Mouse (Mus musculus): ENCODE measurements around the gene Dda1.
"Not testable (repeated sequence)": the region's sequence is repeated elsewhere in the genome, so short reads cannot be mapped to it uniquely, and the experiment has no call there.

Gene Dda1

GRCm38 (mm10) chr8:71507589-71508104 lies 38.6 kb downstream of the Dda1 start:
- H3K4me3 ChIP-seq (replicated peaks; ENCODE audit: low read length) = peak overlapping the region; percentile 81
- no peaks in the 10 kb centered on the region for H3K9me3 ChIP-seq (ENCODE audit: low read length)
- no peak for TF ChIP-seq CTCF (conservative IDR thresholded peaks at IDR 0.05; ENCODE audit: low read length)
- peaks cover 71% of the 10 kb centered on the region for H3K27me3 ChIP-seq (ENCODE audit: insufficient read depth, low read length)
- H3K4me1 ChIP-seq (replicated peaks; ENCODE audit: low read depth, low read length) = peaks cover 54% of the 10 kb centered on the region
- H3K36me3 ChIP-seq (ENCODE audit: insufficient read depth, low read length) = peaks cover 7% of the 10 kb centered on the region; the same call in 1 of the 2 replicates

- Histone ChIP-seq H3K4me3 (replicated peaks; ENCODE audit: low read length) (no peak overlapping the region), H3K36me3 (ENCODE audit: insufficient read depth, low read length) (peaks cover 7% of the 10 kb centered on the region; the same call in 1 of the 2 replicates), H3K27me3 (ENCODE audit: insufficient read depth, low read length) (peaks cover 74% of the 10 kb centered on the region), H3K4me1 (replicated peaks; ENCODE audit: low read depth, low read length) (peaks cover 59% of the 10 kb centered on the region), H3K9me3 (ENCODE audit: low read length) (no peaks in the 10 kb centered on the region)
- no peak for TF ChIP-seq NANOG (IDR thresholded peaks at IDR 0.05; ENCODE audit: borderline replicate concordance, low read length)
- no peak for TF ChIP-seq POU5F1 (IDR thresholded peaks at IDR 0.05; ENCODE audit: borderline replicate concordance, low read length)
- no peak for TF ChIP-seq CTCF (conservative IDR thresholded peaks at IDR 0.05; ENCODE audit: low read length)
Observed at GRCm38 (mm10) chr8:71509316-71509715, 40.3 kb downstream of the Dda1 start.

- peaks cover 46% of the 10 kb centered on the region for H3K4me1 ChIP-seq (replicated peaks; ENCODE audit: low read depth, low read length)
- no peaks in the 10 kb centered on the region for H3K36me3 ChIP-seq (ENCODE audit: insufficient read depth, low read length)
- TF ChIP-seq NANOG (IDR thresholded peaks at IDR 0.05; ENCODE audit: borderline replicate concordance, low read length) = no peak
- TF ChIP-seq POU5F1 (IDR thresholded peaks at IDR 0.05; ENCODE audit: borderline replicate concordance, low read length) = no peak
Observed at GRCm38 (mm10) chr8:71511644-71512043, 42.6 kb downstream of the Dda1 start, which contains the start of gene Plvap. Plvap (minus strand) TSS chr8:71511752.

GRCm38 (mm10) chr8:71513018-71513754 lies 44.2 kb downstream of the Dda1 start:
- peaks cover 48% of the 10 kb centered on the region for H3K4me1 ChIP-seq (replicated peaks; ENCODE audit: low read depth, low read length)
- TF ChIP-seq CTCF (conservative IDR thresholded peaks at IDR 0.05; ENCODE audit: low read length) (no peak), NANOG (IDR thresholded peaks at IDR 0.05; ENCODE audit: borderline replicate concordance, low read length) (no peak), POU5F1 (IDR thresholded peaks at IDR 0.05; ENCODE audit: borderline replicate concordance, low read length) (no peak)
- H3K36me3 ChIP-seq (ENCODE audit: insufficient read depth, low read length) = no peaks in the 10 kb centered on the region

More at GRCm38 (mm10) chr8:71511644-71512043, 42.6 kb downstream of the Dda1 start, which contains the start of gene Plvap:
- H3K9me3 ChIP-seq (ENCODE audit: low read length) = no peaks in the 10 kb centered on the region
- peaks cover 61% of the 10 kb centered on the region for H3K27me3 ChIP-seq (ENCODE audit: insufficient read depth, low read length)
- peak within 1 kb of the TSS; percentile 70 for H3K4me3 ChIP-seq (replicated peaks; ENCODE audit: low read length)

GRCm38 (mm10) chr8:71515043-71515442 lies 46.0 kb downstream of the Dda1 start:
- H3K4me3 ChIP-seq (replicated peaks; ENCODE audit: low read length) = no peak overlapping the region
- peaks cover 39% of the 10 kb centered on the region for H3K4me1 ChIP-seq (replicated peaks; ENCODE audit: low read depth, low read length)
- H3K9me3 ChIP-seq (ENCODE audit: low read length) = peaks cover 5% of the 10 kb centered on the region
- H3K27me3 ChIP-seq (ENCODE audit: insufficient read depth, low read length) = peaks cover 39% of the 10 kb centered on the region
- H3K36me3 ChIP-seq (ENCODE audit: insufficient read depth, low read length) = no peaks in the 10 kb centered on the region
- peak; percentile 65 for TF ChIP-seq CTCF (conservative IDR thresholded peaks at IDR 0.05; ENCODE audit: low read length)
- TF ChIP-seq NANOG (IDR thresholded peaks at IDR 0.05; ENCODE audit: borderline replicate concordance, low read length) = no peak

More at GRCm38 (mm10) chr8:71513018-71513754, 44.2 kb downstream of the Dda1 start:
- no peak overlapping the region for H3K4me3 ChIP-seq (replicated peaks; ENCODE audit: low read length)
- no peaks in the 10 kb centered on the region for H3K9me3 ChIP-seq (ENCODE audit: low read length)
- peaks cover 51% of the 10 kb centered on the region for H3K27me3 ChIP-seq (ENCODE audit: insufficient read depth, low read length)

- Histone ChIP-seq H3K36me3 (ENCODE audit: insufficient read depth, low read length) (no peaks in the 10 kb centered on the region), H3K4me3 (replicated peaks; ENCODE audit: low read length) (no peak overlapping the region), H3K4me1 (replicated peaks; ENCODE audit: low read depth, low read length) (peaks cover 40% of the 10 kb centered on the region), H3K9me3 (ENCODE audit: low read length) (peaks cover 5% of the 10 kb centered on the region), H3K27me3 (ENCODE audit: insufficient read depth, low read length) (peaks cover 36% of the 10 kb centered on the region)
- no peak for TF ChIP-seq NANOG (IDR thresholded peaks at IDR 0.05; ENCODE audit: borderline replicate concordance, low read length)
- TF ChIP-seq CTCF (conservative IDR thresholded peaks at IDR 0.05; ENCODE audit: low read length) = no peak
- TF ChIP-seq POU5F1 (IDR thresholded peaks at IDR 0.05; ENCODE audit: borderline replicate concordance, low read length) = no peak
Observed at GRCm38 (mm10) chr8:71516786-71517185, 47.8 kb downstream of the Dda1 start.

GRCm38 (mm10) chr8:71519037-71519825 lies 50.2 kb downstream of the Dda1 start:
- H3K27me3 ChIP-seq (ENCODE audit: insufficient read depth, low read length) = peaks cover 49% of the 10 kb centered on the region
- peak; percentile 27; the same call in 1 of the 2 replicates for TF ChIP-seq CTCF (conservative IDR thresholded peaks at IDR 0.05; ENCODE audit: low read length)
- peaks cover 51% of the 10 kb centered on the region for H3K4me1 ChIP-seq (replicated peaks; ENCODE audit: low read depth, low read length)
- not testable (repeated sequence) for H3K9me3 ChIP-seq (ENCODE audit: low read length); H3K4me3 ChIP-seq (replicated peaks; ENCODE audit: low read length); H3K36me3 ChIP-seq (ENCODE audit: insufficient read depth, low read length)

GRCm38 (mm10) chr8:71521634-71522033 lies 52.6 kb downstream of the Dda1 start:
- Histone ChIP-seq H3K4me1 (replicated peaks; ENCODE audit: low read depth, low read length) (peaks cover 68% of the 10 kb centered on the region), H3K36me3 (ENCODE audit: insufficient read depth, low read length) (no peaks in the 10 kb centered on the region), H3K27me3 (ENCODE audit: insufficient read depth, low read length) (peaks cover 63% of the 10 kb centered on the region), H3K4me3 (replicated peaks; ENCODE audit: low read length) (peak overlapping the region; percentile 43), H3K9me3 (ENCODE audit: low read length) (peaks cover 5% of the 10 kb centered on the region)
- no peak for TF ChIP-seq NANOG (IDR thresholded peaks at IDR 0.05; ENCODE audit: borderline replicate concordance, low read length)
- no peak for TF ChIP-seq POU5F1 (IDR thresholded peaks at IDR 0.05; ENCODE audit: borderline replicate concordance, low read length)
- peak; percentile 56 for TF ChIP-seq CTCF (conservative IDR thresholded peaks at IDR 0.05; ENCODE audit: low read length)
